Mouse (Mus musculus): ENCODE measurements around the gene Kcnk7.
"Not testable (repeated sequence)": the region's sequence is repeated elsewhere in the genome, so short reads cannot be mapped to it uniquely, and the experiment has no call there.

DNA sequence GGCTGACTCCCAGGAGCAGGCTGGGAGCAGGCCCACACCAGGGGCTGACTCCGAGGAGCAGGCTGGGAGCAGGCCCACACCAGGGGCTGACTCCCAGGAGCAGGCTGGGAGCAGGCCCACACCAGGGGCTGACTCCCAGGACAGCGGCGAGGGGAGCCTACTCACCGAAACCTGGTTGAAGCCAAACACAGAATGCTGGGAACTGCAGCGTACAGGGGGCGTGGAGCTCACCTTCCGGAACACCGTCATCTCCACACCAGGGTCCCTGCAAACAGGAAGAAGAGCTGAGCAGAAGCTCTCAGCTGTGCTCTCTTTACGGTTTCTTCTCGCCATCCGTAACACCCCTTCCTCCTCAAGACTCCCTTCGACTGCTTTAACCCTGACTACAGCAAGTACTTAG is 17.2 kb upstream of the Kcnk7 start:
- TF ChIP-seq POLR2A (IDR thresholded peaks at IDR 0.05; ENCODE audit: control insufficient read depth, extremely low read depth, insufficient read depth, low read length, poor library complexity); CTCF (IDR thresholded peaks at IDR 0.05; ENCODE audit: borderline replicate concordance, control insufficient read depth, extremely low read depth, insufficient read depth, low read length, poor library complexity): not testable (repeated sequence)

All from thymus, adult 2 months (tissue).